Mouse (Mus musculus) ES-E14 (cell line): ENCODE measurements around the gene Atg2a. TPM values are rescaled to one million over a fixed set of nuclear protein-coding genes. Genes with fewer than 3 reads are reported as not detected.
"Not testable (repeated sequence)": the region's sequence is repeated elsewhere in the genome, so short reads cannot be mapped to it uniquely, and the experiment has no call there.

Experiments
- DNase-seq: peaks from one replicate; pipeline ENCODE4 v3.0.0-alpha.2; 2013; ENCODE audit warnings: low read depth, low spot score
- H3K27ac ChIP-seq: 2 replicates; pipeline ENCODE4 v1.5.1; 2012; ENCODE audit warnings: low read depth, mild to moderate bottlenecking, low read length, moderate library complexity, mixed read lengths; ENCODE audit not compliant: poor library complexity, insufficient read depth, severe bottlenecking
- H3K36me3 ChIP-seq: 2 replicates; pipeline ENCODE4 v1.6.1; 2012; ENCODE audit warnings: mild to moderate bottlenecking, low read length, moderate library complexity, mixed read lengths; ENCODE audit not compliant: control insufficient read depth, poor library complexity, insufficient read depth, severe bottlenecking
- H3K4me1 ChIP-seq, 2 experiments: fragments of 150-350 bp in 1 of 2; sonication (generic) in 1 of 2; 2 replicates each; pipeline ENCODE4 v1.6.1; 2012; ENCODE audit warnings: low read length in 2 of 2, mild to moderate bottlenecking in 1 of 2, mixed read lengths in 1 of 2; ENCODE audit not compliant: control insufficient read depth in 2 of 2, insufficient read depth in 2 of 2, poor library complexity in 1 of 2
- H3K4me3 ChIP-seq, 2 experiments: fragments of 150-350 bp in 1 of 2; sonication (generic) in 1 of 2; 2 replicates each; pipeline ENCODE4 v1.5.1; 2012; ENCODE audit warnings: low read length in 2 of 2, low read depth in 1 of 2, mild to moderate bottlenecking in 1 of 2, mixed read lengths in 1 of 2; ENCODE audit not compliant: insufficient read depth in 1 of 2, poor library complexity in 1 of 2, severe bottlenecking in 1 of 2
- H3K9ac ChIP-seq: 2 replicates; pipeline ENCODE4 v1.6.1; 2012; ENCODE audit warnings: low read depth, mild to moderate bottlenecking, low read length, mixed read lengths; ENCODE audit not compliant: poor library complexity, insufficient read depth, severe bottlenecking
- H3K9me3 ChIP-seq: fragments of 150-350 bp; sonication (generic); 2 replicates; pipeline ENCODE4 v1.6.1; 2012; ENCODE audit warnings: low read depth, mild to moderate bottlenecking, low read length; ENCODE audit not compliant: control insufficient read depth, insufficient read depth
- CHD2 ChIP-seq: IDR thresholded peaks from 2 replicates; pipeline ENCODE4 v1.6.1; 2014; ENCODE audit warnings: mild to moderate bottlenecking, low read depth, low read length, inconsistent platforms
- HCFC1 ChIP-seq: IDR thresholded peaks from 2 replicates; pipeline ENCODE4 v1.6.1; 2012; ENCODE audit warnings: low read length, inconsistent platforms, borderline replicate concordance; ENCODE audit not compliant: insufficient read depth
- MAFK ChIP-seq: IDR thresholded peaks from 2 replicates; pipeline ENCODE4 v1.6.1; 2014; ENCODE audit warnings: mild to moderate bottlenecking, low read depth, low read length, inconsistent platforms; ENCODE audit not compliant: insufficient read depth
- ZC3H11A ChIP-seq: IDR thresholded peaks from 2 replicates; pipeline ENCODE4 v1.6.1; 2012; ENCODE audit warnings: low read depth, mild to moderate bottlenecking, inconsistent platforms, low read length, borderline replicate concordance
- ZNF384 ChIP-seq: IDR thresholded peaks from 2 replicates; pipeline ENCODE4 v1.6.1; 2012; ENCODE audit warnings: low read depth, low read length, inconsistent platforms
- in situ Hi-C, 2 experiments: fragments of 600-800 bp; cut with MboI; formaldehyde crosslinking; loops; one replicate each; pipeline ENCODE4 v1.15.1; 2025; ENCODE audit warnings: low sequenced_read_pairs in 2 of 2, inconsistent platforms in 1 of 2; ENCODE audit not compliant: unreplicated experiment in 2 of 2
- total RNA-seq: library from RNA; depleted of rRNA; stranded (reverse); fragments of 300-350 nt; gene quantifications from 2 replicates; pipeline ENCODE4 v1.2.3, GENCODE M21; 2012; rRNA removed

The Atg2a gene
- total RNA-seq, 1 experiment = 31.8 TPM

DNA sequence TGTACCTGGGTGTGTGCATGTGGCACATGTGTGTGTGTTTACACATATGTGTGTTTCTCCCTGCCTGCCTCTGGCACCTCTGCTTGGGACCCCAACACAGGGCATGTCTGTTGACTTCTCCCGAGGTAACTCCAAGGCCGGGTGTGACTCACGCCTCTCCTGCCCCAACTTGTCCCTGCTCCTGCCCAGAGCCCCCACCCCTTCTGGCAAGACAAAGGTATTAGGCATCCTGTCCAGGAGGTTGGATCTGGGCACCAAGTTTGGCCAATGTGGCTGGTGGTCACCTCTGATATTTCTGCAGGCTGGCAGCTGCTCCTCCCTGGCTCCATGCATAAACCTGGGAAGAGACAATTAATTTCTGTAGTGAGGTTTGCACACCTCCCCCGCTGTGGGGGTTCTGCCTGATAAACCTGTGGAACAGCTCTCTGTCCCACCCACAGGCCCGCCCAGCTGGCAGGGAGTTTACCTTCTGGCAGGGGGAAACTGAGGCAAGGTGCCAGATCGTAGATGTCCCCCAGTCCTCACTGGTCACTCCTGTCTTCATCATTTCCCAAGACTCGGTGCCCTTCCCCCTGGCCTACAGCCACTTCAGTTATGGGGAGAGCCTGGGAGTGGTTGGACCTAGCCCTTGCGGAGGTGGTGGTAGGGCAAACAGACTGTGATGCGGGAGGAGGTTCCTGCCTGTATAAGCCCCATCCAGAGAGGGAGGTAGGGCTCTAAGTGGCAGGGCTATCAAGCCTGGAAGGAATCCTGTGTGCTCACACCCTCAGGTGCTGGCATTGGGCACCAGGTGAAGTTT lies 66.5 kb downstream of the Atg2a start:
- DNase-seq = no peak
- in situ Hi-C loops = no loop called here
- H3K9ac ChIP-seq = peak overlapping the region; percentile 76
- H3K4me1 ChIP-seq = peaks cover 9 to 22% of the 10 kb centered on the region in 2 experiments; a peak in 3 of 4 replicates
- peak overlapping the region; percentile 76 to 81; a peak in 3 of 4 replicates for H3K4me3 ChIP-seq
- no peaks in the 10 kb centered on the region for H3K9me3 ChIP-seq
- H3K36me3 ChIP-seq = peaks cover 35% of the 10 kb centered on the region
- TF ChIP-seq ZNF384 = no peak
- no peak for TF ChIP-seq CHD2
- TF ChIP-seq ZC3H11A = no peak
- TF ChIP-seq MAFK = no peak
- no peak for TF ChIP-seq HCFC1
- peak overlapping the region; percentile 57; the same call in 1 of the 2 replicates for H3K27ac ChIP-seq

DNA sequence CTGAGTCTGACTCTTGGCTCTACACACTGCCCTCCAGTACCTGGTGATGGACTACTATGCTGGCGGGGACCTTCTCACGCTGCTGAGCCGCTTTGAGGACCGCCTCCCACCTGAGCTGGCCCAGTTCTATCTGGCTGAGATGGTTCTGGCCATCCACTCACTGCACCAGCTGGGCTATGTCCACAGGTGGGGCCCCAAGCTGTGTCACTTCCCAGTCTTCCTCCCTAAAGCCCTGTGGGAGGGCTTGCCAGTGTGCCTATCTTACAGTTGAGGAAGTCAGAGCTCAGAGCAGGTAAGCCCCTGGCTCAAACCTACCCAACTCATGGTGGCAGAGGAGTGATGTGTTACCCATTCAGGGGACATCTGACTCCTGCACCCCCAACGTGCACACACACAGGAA lies 68.7 kb downstream of the Atg2a start:
- Histone ChIP-seq H3K9me3 (no peaks in the 10 kb centered on the region), H3K36me3 (peaks cover 58% of the 10 kb centered on the region), H3K4me3 (no peak overlapping the region), H3K27ac (no peak overlapping the region), H3K9ac (no peak overlapping the region), H3K4me1 (peaks cover 6 to 19% of the 10 kb centered on the region in 2 experiments; a peak in 3 of 4 replicates)
- in situ Hi-C loops = no loop called here
- TF ChIP-seq CHD2 (no peak), HCFC1 (no peak), ZC3H11A (no peak), MAFK (no peak), ZNF384 (no peak)
- no peak for DNase-seq

DNA sequence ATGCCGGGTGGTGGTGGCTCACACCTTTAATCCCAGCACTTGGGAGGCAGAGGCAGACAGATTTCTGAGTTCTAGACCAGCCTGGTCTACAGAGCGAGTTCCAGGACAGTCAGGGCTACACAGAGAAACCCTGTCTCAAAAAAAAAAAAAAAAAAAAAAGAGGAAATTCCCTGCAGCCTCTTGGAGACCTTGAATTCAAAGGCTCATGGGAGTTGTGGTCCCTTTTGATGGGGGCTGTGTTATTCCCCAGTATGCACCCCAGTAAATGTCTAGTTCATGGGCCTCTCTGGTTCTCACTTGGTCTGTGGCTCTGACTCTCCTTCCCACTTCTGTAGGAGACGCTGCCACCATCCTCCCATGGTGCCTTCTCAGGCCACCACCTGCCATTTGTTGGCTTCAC lies 70.3 kb downstream of the Atg2a start:
- DNase-seq, in situ Hi-C loops, H3K9ac ChIP-seq, H3K9me3 ChIP-seq, H3K27ac ChIP-seq, H3K4me3 ChIP-seq: not testable (repeated sequence)
- Histone ChIP-seq H3K36me3 (peaks cover 74% of the 10 kb centered on the region), H3K4me1 (peaks cover 8 to 20% of the 10 kb centered on the region in 2 experiments; a peak in 3 of 4 replicates)

Other genes starting within 250 kb of the Atg2a start
- 19.3 and 20.4 TPM in 2 replicates for gene Capn1, start 225.8 kb upstream of the Atg2a start, total RNA-seq
- 29.6 and 41.4 TPM in 2 replicates for gene Syvn1, start 195.1 kb upstream of the Atg2a start, total RNA-seq
- 55.9 and 62.7 TPM in 2 replicates for gene Mrpl49, start 183.9 kb upstream of the Atg2a start, total RNA-seq
- gene Fau, start 183.8 kb upstream of the Atg2a start, total RNA-seq = 1,469 and 1,510 TPM in 2 replicates
- 18.2 and 23.2 TPM in 2 replicates for gene Znhit2, start 180.5 kb upstream of the Atg2a start, total RNA-seq
- gene Tm7sf2, start 173.3 kb upstream of the Atg2a start, total RNA-seq = 14.0 and 23.2 TPM in 2 replicates
- gene Vps51, start 164.4 kb upstream of the Atg2a start, total RNA-seq = 36.9 and 45.3 TPM in 2 replicates
- gene Tmem262, start 161.6 kb upstream of the Atg2a start, total RNA-seq = not detected in 2 replicates
- gene Gm28374, start 159.4 kb upstream of the Atg2a start, total RNA-seq = 0.48 and 0.54 TPM in 2 replicates
- 39.4 and 42.4 TPM in 2 replicates for gene Zfpl1, start 156.7 kb upstream of the Atg2a start, total RNA-seq
- gene Cdca5, start 156.7 kb upstream of the Atg2a start, total RNA-seq = 50.7 and 52.1 TPM in 2 replicates
- 3.4 and 5.9 TPM in 2 replicates for gene AC131692.1, start 147.2 kb upstream of the Atg2a start, total RNA-seq
- gene Naaladl1, start 135.9 kb upstream of the Atg2a start, total RNA-seq = 0.80 and 3.5 TPM in 2 replicates
- gene Sac3d1, start 123.0 kb upstream of the Atg2a start, total RNA-seq = 25.2 and 28.2 TPM in 2 replicates
- 8.9 and 11.9 TPM in 2 replicates for gene Snx15, start 113.4 kb upstream of the Atg2a start, total RNA-seq
- gene Batf2, start 100.7 kb upstream of the Atg2a start, total RNA-seq = 0.18 TPM in 1 of 2 replicates, not detected in the other
- gene Arl2, start 100.1 kb upstream of the Atg2a start, total RNA-seq = 42.2 and 43.8 TPM in 2 replicates
- gene Majin, start 57.3 kb upstream of the Atg2a start, total RNA-seq = 0.63 and 1.6 TPM in 2 replicates
- 3.9 and 5.9 TPM in 2 replicates for gene Gpha2, start 15.3 kb upstream of the Atg2a start, total RNA-seq
- gene Ppp2r5b, start 5.8 kb upstream of the Atg2a start, total RNA-seq = 22.8 and 24.8 TPM in 2 replicates
- gene Ehd1, start 35.1 kb downstream of the Atg2a start, total RNA-seq = 133 and 162 TPM in 2 replicates
- 35.5 and 48.4 TPM in 2 replicates for gene Cdc42bpg, start 64.8 kb downstream of the Atg2a start, total RNA-seq
- gene Men1, start 93.3 kb downstream of the Atg2a start, total RNA-seq = 60.4 and 65.6 TPM in 2 replicates
- gene Map4k2, start 99.5 kb downstream of the Atg2a start, total RNA-seq = 29.4 and 43.6 TPM in 2 replicates
- gene Sf1, start 122.0 kb downstream of the Atg2a start, total RNA-seq = 150 and 164 TPM in 2 replicates
- gene Pygm, start 142.7 kb downstream of the Atg2a start, total RNA-seq = 3.7 and 4.6 TPM in 2 replicates
- gene Rasgrp2, start 157.7 kb downstream of the Atg2a start, total RNA-seq = 81.7 and 139 TPM in 2 replicates
- gene Nrxn2, start 177.1 kb downstream of the Atg2a start, total RNA-seq = 9.5 and 17.1 TPM in 2 replicates